Mouse (Mus musculus): ENCODE results near the gene Adpgk. TPM values are rescaled to one million over a fixed set of nuclear protein-coding genes. Genes with fewer than 3 reads are reported as not detected.

Gene Adpgk
- polyA plus RNA-seq, 1 experiment from 2014 or later = 8.4 TPM

DNA sequence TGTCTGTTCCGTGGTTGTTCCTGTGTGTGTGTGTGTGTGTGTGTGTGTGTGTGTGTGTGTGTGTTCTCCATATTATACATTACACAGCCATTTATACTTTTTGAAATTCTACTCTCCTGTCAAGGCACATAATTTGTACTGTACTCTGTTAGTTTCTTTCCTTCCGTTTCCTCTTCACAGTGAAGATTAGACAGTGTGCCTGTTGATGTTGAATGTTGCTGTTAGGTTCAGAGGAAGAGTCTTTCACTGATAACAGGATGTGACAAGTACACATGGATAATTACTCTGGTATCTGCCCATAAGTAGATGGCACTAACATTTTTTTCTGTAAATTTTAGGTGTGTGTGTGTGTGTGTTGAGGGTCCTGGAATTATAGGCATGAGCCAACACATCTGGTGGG is 5.1 kb downstream of the Adpgk start:
- H3K9me3 ChIP-seq (ENCODE audit: control insufficient read depth) = no peaks in the 10 kb centered on the region
- H3K4me2 ChIP-seq (replicated peaks; ENCODE audit: low read depth) = no peak overlapping the region
- no peak overlapping the region for H3K9ac ChIP-seq (ENCODE audit: low read depth, low read length)
- no peak overlapping the region for H3K27ac ChIP-seq (ENCODE audit: low read depth, low read length)
- H3K36me3 ChIP-seq (ENCODE audit: control insufficient read depth, insufficient read depth) = peaks cover 16% of the 10 kb centered on the region
- no peaks in the 10 kb centered on the region for H3K27me3 ChIP-seq (replicated peaks; ENCODE audit: control insufficient read depth, insufficient read depth, low read length)
- no peak overlapping the region for H3K4me3 ChIP-seq (ENCODE audit: low read depth, low read length)
- ATAC-seq = no peak
- H3K4me1 ChIP-seq (replicated peaks; ENCODE audit: control insufficient read depth, insufficient read depth, low read length) = no peaks in the 10 kb centered on the region
- 74% methylated on average over 2 of the region's 2 CpGs for WGBS
- TF ChIP-seq CTCF (IDR thresholded peaks at IDR 0.05; ENCODE audit: low read depth) = no peak

DNA sequence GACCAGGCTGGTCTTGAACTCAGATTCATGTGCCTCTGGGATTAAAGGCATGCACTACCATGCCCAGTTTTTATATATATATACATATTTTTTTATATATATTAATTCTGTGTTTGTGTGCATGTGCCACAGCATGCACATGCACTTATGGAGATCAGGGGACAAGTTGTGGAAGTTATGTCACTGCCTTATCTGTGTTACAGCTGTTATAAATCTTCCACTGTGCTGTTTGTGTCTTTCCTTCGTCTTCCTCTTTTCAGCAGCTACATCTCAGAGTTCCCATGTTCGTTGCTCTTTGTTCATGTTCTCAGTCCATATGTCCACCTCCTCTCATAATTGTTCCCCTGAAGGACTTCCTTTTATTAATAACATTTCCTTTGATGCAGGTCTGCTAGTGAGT is 16.5 kb downstream of the Adpgk start:
- no peaks in the 10 kb centered on the region for H3K27me3 ChIP-seq (replicated peaks; ENCODE audit: control insufficient read depth, insufficient read depth, low read length)
- no peak overlapping the region for H3K27ac ChIP-seq (ENCODE audit: low read depth, low read length)
- peaks cover 24% of the 10 kb centered on the region for H3K36me3 ChIP-seq (ENCODE audit: control insufficient read depth, insufficient read depth)
- H3K4me2 ChIP-seq (replicated peaks; ENCODE audit: low read depth) = no peak overlapping the region
- no peak for ATAC-seq
- H3K9me3 ChIP-seq (ENCODE audit: control insufficient read depth) = no peaks in the 10 kb centered on the region
- no peak overlapping the region for H3K4me3 ChIP-seq (ENCODE audit: low read depth, low read length)
- no peak for TF ChIP-seq CTCF (IDR thresholded peaks at IDR 0.05; ENCODE audit: low read depth)
- 65% methylated on average over 2 of the region's 2 CpGs for WGBS
- no peak overlapping the region for H3K9ac ChIP-seq (ENCODE audit: low read depth, low read length)
- no peaks in the 10 kb centered on the region for H3K4me1 ChIP-seq (replicated peaks; ENCODE audit: control insufficient read depth, insufficient read depth, low read length)

DNA sequence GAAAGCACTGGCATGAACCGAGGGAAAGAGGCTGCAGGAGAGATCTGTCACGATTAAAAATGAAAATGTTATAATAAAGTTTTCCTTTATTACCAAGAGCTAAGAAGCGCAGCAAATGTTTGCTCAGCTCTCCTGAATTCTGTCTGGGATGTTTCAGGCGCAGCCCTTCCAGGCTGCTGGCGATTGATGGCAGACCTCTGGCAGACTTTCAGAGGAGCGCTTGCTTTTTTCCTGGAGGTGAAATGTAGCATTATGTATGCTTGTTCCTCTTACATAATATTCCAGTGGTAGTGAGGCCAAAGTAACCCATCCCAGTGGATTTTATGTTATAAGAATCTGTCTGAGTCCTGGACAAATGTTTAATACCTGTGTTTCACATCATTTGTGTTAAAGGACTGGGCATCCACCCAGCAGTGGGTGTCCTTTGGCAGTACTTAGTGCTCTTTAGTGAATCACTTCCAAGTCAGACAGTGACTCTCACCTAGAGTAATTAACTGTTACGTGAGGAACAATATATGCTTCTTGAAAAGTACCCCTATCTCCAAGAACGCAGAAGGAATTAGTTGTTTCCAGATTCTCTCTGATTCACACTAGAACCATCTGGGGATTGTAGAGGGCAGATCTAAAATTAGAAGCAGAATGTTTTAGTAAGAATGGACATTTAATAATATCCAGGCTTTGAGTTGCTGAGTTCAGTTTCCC is 19.4 kb downstream of the Adpgk start:
- no peak for TF ChIP-seq CTCF (IDR thresholded peaks at IDR 0.05; ENCODE audit: low read depth)
- no peaks in the 10 kb centered on the region for H3K4me1 ChIP-seq (replicated peaks; ENCODE audit: control insufficient read depth, insufficient read depth, low read length)
- no peak overlapping the region for H3K9ac ChIP-seq (ENCODE audit: low read depth, low read length)
- no peak overlapping the region for H3K4me3 ChIP-seq (ENCODE audit: low read depth, low read length)
- WGBS = 76% methylated on average over 8 of the region's 8 CpGs
- no peaks in the 10 kb centered on the region for H3K9me3 ChIP-seq (ENCODE audit: control insufficient read depth)
- H3K36me3 ChIP-seq (ENCODE audit: control insufficient read depth, insufficient read depth) = peaks cover 42% of the 10 kb centered on the region
- H3K27ac ChIP-seq (ENCODE audit: low read depth, low read length) = no peak overlapping the region
- no peaks in the 10 kb centered on the region for H3K27me3 ChIP-seq (replicated peaks; ENCODE audit: control insufficient read depth, insufficient read depth, low read length)
- no peak for ATAC-seq
- no peak overlapping the region for H3K4me2 ChIP-seq (replicated peaks; ENCODE audit: low read depth)

DNA sequence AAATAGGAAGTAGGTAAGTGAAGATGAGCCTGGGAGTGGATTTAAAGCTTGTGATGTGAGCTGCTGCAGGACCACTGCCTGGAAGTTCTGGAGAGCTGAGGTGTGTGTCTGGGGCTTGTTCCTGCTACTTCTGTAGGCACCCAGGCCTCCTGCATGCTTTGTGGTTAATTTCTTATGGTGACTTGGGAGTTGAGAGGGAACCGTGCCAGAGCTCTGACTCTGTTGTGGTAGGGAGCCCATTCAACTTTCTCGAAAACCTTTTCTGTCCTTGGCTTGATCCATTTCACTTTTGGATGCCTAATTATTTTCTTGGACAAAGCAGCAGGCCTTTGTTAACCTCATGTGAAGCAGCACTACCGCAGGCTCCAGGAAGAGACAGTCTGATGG is 19.9 kb downstream of the Adpgk start:
- TF ChIP-seq CTCF (IDR thresholded peaks at IDR 0.05; ENCODE audit: low read depth) = no peak

DNA sequence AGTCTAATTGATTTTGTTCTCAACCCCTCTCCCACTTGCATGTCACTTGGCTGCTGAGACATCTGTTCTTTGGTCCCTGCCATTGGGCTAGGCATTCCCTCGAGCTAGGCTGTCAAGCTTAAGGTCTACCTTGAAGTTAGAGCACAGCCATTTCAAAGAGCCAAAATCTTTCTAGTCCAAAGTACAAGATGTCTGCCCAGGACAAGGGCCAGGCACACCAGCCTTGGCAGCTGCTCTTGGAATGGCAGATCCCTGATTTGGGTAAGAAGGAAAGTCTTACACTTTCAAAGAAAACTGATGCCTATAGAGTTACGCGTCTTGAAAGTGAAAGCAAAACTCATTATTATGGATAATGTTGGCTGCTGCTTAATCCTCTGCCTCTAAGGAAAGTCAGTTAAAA is 24.8 kb downstream of the Adpgk start:
- Histone ChIP-seq H3K27me3 (replicated peaks; ENCODE audit: control insufficient read depth, insufficient read depth, low read length) (no peaks in the 10 kb centered on the region), H3K4me3 (ENCODE audit: low read depth, low read length) (no peak overlapping the region), H3K9me3 (ENCODE audit: control insufficient read depth) (no peaks in the 10 kb centered on the region), H3K27ac (ENCODE audit: low read depth, low read length) (no peak overlapping the region), H3K4me1 (replicated peaks; ENCODE audit: control insufficient read depth, insufficient read depth, low read length) (no peaks in the 10 kb centered on the region), H3K36me3 (ENCODE audit: control insufficient read depth, insufficient read depth) (peaks cover 32% of the 10 kb centered on the region), H3K9ac (ENCODE audit: low read depth, low read length) (no peak overlapping the region), H3K4me2 (replicated peaks; ENCODE audit: low read depth) (no peak overlapping the region)
- ATAC-seq = no peak
- no peak for TF ChIP-seq CTCF (IDR thresholded peaks at IDR 0.05; ENCODE audit: low read depth)
- 81% methylated on average over 3 of the region's 3 CpGs for WGBS

More for the DNA sequence above, 19.9 kb downstream of the Adpgk start:
- Histone ChIP-seq H3K4me1 (replicated peaks; ENCODE audit: control insufficient read depth, insufficient read depth, low read length) (no peaks in the 10 kb centered on the region), H3K27me3 (replicated peaks; ENCODE audit: control insufficient read depth, insufficient read depth, low read length) (no peaks in the 10 kb centered on the region), H3K9me3 (ENCODE audit: control insufficient read depth) (no peaks in the 10 kb centered on the region), H3K4me2 (replicated peaks; ENCODE audit: low read depth) (no peak overlapping the region), H3K9ac (ENCODE audit: low read depth, low read length) (no peak overlapping the region), H3K36me3 (ENCODE audit: control insufficient read depth, insufficient read depth) (peaks cover 47% of the 10 kb centered on the region), H3K4me3 (ENCODE audit: low read depth, low read length) (no peak overlapping the region), H3K27ac (ENCODE audit: low read depth, low read length) (no peak overlapping the region)
- WGBS = 82% methylated on average over 3 of the region's 3 CpGs
- ATAC-seq = no peak

DNA sequence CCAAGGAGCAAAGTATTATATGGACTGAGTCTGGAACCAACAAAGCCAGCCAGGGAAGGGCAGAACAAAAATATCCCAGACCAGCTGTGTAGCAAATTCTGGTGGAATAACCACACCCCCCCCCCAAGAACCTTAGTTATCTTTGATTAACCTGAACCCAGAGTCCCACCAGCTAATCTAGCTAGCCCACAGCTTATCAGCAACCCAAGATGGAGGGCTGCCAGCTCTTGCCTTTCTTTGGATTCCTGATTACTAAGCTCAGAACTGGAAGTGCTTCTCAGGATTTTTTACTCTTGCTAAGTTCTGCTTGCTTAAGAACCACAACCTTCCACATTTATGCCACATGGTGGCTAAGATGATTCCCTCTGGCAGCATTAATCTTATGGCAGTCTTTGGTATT is 33.0 kb downstream of the Adpgk start:
- Histone ChIP-seq H3K4me2 (replicated peaks; ENCODE audit: low read depth) (no peak overlapping the region), H3K36me3 (ENCODE audit: control insufficient read depth, insufficient read depth) (peaks cover 34% of the 10 kb centered on the region), H3K27ac (ENCODE audit: low read depth, low read length) (no peak overlapping the region), H3K9ac (ENCODE audit: low read depth, low read length) (no peak overlapping the region), H3K27me3 (replicated peaks; ENCODE audit: control insufficient read depth, insufficient read depth, low read length) (no peaks in the 10 kb centered on the region), H3K4me3 (ENCODE audit: low read depth, low read length) (no peak overlapping the region), H3K4me1 (replicated peaks; ENCODE audit: control insufficient read depth, insufficient read depth, low read length) (no peaks in the 10 kb centered on the region), H3K9me3 (ENCODE audit: control insufficient read depth) (no peaks in the 10 kb centered on the region)
- no peak for ATAC-seq
- no peak for TF ChIP-seq CTCF (IDR thresholded peaks at IDR 0.05; ENCODE audit: low read depth)

DNA sequence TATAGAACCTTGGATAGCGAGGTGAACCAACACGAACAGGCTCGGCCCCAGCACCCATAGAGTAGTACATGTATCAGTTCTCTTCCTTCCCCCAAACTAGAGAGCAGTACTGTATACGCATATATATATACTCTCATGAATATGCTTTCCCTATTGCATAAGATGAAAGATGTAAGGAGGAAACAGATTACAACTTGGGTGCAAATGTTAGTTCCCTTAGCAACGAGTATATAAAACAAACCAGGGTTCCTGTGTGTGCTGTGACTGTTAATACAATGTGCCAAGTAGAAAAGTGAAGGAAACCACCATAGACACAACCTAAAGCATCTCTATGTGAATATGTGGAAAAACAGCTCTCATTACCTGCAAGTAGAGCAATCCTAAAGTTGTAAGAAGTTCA is 38.7 kb downstream of the Adpgk start:
- no peaks in the 10 kb centered on the region for H3K4me1 ChIP-seq (replicated peaks; ENCODE audit: control insufficient read depth, insufficient read depth, low read length)
- no peaks in the 10 kb centered on the region for H3K36me3 ChIP-seq (ENCODE audit: control insufficient read depth, insufficient read depth)
- H3K9me3 ChIP-seq (ENCODE audit: control insufficient read depth) = no peaks in the 10 kb centered on the region
- WGBS = 91% methylated on average over 5 of the region's 5 CpGs
- TF ChIP-seq CTCF (IDR thresholded peaks at IDR 0.05; ENCODE audit: low read depth) = no peak
- no peak for ATAC-seq
- no peak overlapping the region for H3K9ac ChIP-seq (ENCODE audit: low read depth, low read length)
- no peak overlapping the region for H3K4me2 ChIP-seq (replicated peaks; ENCODE audit: low read depth)
- H3K4me3 ChIP-seq (ENCODE audit: low read depth, low read length) = no peak overlapping the region
- no peak overlapping the region for H3K27ac ChIP-seq (ENCODE audit: low read depth, low read length)
- no peaks in the 10 kb centered on the region for H3K27me3 ChIP-seq (replicated peaks; ENCODE audit: control insufficient read depth, insufficient read depth, low read length)
